Mouse (Mus musculus) liver, embryonic 14.5 days (tissue): ENCODE data around the gene Cyth3.

Experiments
- CTCF ChIP-seq: IDR thresholded peaks from 2 replicates; pipeline ENCODE4 v1.5.1; 2016; ENCODE audit warnings: antibody characterized with exemption, low read depth, control low read depth
- EP300 ChIP-seq: IDR thresholded peaks from 2 replicates; pipeline ENCODE4 v1.6.1; 2016; ENCODE audit warnings: antibody characterized with exemption, low read depth

GRCm38 (mm10) chr5:143602051-143602450 is 20.2 kb upstream of the Cyth3 start:
- TF ChIP-seq CTCF (no peak), EP300 (no peak)
